Mouse (Mus musculus) left cerebral cortex, adult 18-20 months (tissue): ENCODE results near the gene P2ry14. TPM values are rescaled to one million over a fixed set of nuclear protein-coding genes. Genes with fewer than 3 reads are reported as not detected.
"Not testable (repeated sequence)": the region's sequence is repeated elsewhere in the genome, so short reads cannot be mapped to it uniquely, and the experiment has no call there.

Experiments
- DNase-seq, 2 experiments: peaks; one replicate each; pipeline ENCODE4 v3.0.0; 2021 to 2022; ENCODE audit warnings: low spot score in 2 of 2, mixed read lengths in 1 of 2
- total RNA-seq, 2 experiments: library from RNA; stranded (reverse); gene quantifications; 2 replicates each; pipeline ENCODE4 v1.2.3; 2021

Gene P2ry14
- total RNA-seq, 2 experiments from 2014 or later, result 2.4 to 2.9 TPM

DNA sequence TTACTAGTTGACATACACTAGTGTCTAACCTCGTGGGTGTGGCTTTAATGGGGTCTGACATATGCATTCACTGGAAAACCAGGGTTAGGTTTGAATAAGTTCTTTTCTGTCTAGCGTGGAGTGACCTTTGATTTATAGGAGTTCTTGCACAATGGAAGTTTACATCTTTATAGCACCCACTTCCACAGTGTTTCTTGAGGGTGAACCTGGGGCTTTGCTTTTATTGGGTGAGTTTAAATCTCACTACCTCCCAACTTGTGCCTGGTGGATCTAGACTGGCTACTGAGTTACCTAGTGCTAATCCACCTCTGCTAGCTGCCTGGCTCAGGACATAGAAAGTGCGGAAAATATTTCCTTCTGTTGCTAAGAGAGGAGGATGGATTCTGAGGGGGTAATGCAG is 41.5 kb downstream of the P2ry14 start:
- no peak for DNase-seq

DNA sequence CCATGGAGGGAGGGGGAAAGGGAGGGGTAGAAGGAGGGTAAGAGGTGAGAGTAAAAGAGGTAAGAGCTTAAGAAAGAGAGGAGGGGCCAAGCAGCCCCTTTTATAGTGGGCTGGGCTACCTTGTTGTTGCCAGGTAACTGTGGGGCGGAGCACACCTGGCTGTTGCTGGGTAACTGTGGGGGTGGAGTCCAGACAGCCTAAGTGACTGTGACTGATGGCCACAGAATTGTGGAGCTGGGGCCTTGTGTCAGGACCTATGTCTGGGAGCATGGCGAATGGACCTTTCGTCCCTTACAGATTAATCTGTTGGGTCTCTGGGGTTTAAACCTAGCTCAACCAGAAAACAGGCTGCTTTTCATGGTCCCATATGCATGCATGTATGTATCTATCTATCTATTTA is 43.6 kb downstream of the P2ry14 start:
- not testable (repeated sequence) for DNase-seq

DNA sequence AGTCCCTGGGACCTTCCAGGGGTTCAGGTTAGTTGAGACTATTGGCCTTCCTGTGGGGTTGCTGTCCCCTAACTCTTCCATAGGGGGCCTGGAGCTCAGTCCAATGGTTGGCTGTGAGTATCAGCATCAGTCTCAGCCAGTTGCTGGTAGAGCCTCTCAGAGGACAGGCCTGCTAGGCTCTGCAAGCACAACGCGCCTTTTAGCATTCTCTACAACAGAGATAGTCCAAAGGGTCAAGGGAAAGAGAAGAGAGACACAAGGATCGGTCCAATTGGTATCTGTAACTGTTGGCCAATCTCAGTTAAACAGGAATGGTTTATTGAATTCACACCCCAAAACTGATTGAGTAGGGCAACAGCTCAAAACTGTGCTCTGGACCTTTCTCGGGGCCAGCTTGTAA is 46.0 kb downstream of the P2ry14 start:
- DNase-seq, result no peak

DNA sequence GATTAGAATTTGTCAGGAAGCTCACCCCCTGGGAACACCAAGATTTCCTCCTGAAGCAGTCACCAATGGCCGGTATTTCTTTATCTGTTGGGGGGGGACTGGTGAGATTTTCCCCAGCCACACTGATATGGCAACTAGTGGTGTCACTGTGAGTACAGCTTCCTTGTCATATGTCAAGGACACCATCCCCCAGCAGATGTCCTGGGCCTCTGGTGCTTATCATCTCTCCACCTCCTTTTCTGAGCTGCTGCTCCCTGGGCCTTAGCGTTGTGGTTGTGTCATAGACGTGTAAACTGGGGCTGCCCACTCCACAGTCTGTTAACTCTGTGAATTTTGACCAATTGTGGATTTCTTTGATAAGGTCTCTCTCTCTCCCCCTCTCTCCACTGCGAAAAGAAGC is 49.0 kb downstream of the P2ry14 start:
- DNase-seq, result no peak

DNA sequence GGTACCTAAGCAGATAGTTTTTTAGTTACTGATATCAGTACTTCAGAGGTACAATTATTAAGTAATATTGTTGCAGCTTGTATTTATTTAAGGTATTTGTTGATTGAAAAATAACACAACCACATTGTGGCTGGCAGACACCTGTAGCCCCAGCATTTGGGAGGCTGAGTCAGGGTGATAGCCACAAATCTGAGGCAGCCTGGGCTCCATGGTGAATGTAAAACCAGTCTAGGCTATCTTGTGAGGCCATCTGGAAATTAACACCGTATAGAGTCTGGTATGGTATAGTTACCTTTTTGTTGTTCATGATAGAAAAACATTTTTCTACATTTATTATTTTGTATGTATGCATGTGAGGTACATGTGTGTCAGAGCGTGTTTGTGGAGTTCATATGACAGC is 51.3 kb downstream of the P2ry14 start:
- DNase-seq, result no peak

DNA sequence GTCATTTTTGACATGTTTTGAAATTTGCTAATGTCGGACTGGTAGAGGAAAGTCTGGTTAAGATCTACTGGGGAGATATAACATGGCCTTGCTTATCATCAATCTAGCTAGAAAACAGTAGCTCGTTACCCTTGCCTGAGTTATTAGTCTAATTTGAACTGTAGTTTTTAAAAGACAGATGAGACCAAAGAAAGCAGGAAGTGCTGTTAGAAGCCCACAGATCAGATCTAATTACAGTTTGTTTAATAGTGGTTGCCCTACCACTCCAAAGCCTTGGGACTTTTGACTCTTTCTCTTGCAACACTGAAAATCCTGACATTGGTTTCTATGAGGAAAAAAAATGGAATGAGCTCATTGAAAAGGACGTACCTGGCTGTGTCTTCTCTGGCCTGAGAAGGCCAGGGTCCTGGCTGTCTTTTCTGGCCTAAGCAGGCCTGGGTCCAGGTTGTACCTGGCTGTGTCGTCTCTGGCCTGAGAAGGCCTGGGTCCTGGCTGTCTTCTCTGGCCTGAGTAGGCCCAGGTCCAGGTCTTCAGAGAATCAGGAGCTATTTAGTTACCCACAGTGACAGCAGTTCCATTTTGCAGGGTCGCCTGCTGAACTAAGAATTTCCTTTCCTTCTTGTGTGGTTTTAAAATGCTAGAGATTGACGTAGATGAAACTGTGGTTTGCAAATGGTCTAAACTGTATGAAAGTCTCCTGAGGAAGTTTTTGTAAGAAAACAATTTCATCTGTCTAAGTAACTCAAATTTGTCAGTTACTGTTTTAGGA is 52.0 kb downstream of the P2ry14 start, which contains the start of gene Gpr171:
Gene Gpr171 (minus strand): TSS at position 604 of the 769 bp plus-strand sequence.
- DNase-seq, result no peak

DNA sequence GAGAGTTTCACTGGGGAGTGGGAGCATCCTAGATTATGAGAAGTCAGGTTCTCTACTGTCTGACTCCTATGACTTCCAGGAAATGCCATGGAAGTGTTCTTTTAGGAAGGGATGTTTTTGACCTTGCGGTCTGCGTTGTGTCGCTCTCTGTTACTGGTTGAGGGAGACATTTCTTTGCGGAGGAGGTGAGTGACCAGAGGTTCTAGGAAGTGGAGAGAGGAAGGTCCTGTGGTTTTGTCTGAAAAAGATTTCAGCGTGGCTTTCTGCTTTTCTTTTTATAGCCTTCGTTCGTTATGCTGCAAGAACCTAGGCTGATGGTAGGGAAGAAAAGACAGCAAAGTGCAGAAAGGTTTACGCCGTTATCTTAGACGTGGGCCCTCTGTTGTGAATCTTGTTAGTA is 54.9 kb downstream of the P2ry14 start:
- no peak for DNase-seq

DNA sequence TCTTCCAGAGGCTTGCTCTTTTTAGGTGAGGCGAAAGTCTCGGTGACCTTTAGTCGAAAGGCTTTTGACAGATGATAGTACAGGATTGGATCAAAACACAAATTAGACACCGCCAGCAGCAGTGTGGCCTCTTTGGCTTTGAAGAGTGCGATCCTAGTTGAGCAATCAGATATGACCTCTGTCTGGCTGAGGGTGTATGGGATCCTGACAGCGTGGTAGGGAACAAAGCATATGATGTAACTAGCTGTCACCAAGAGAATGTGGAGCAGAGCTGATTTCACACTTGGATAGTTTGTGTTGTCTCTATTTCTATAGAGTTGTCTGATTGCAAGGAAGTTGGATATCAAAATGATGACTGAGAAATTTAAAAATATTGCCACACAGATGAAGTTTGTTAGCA is 56.0 kb downstream of the P2ry14 start:
- DNase-seq, result no peak

DNA sequence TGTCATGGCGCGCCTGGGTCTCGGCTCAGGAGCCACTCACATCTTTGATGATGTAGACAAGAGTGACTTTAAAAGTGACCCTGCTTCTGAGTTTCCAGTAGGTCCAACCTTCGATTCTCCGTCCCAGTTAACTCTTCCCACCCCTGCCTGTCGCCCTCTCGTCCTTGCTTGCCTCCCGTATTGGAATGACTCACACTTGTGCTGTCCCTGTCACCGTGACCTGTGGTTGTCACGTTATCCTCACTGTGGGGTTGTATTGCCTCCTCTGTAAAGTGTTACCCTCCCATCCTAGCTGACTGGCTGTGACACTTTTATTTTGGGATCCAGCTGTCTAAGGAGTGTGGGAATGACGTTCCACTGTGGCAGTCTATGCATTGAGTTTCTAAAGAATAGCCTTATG is 60.7 kb downstream of the P2ry14 start:
- DNase-seq, result no peak

DNA sequence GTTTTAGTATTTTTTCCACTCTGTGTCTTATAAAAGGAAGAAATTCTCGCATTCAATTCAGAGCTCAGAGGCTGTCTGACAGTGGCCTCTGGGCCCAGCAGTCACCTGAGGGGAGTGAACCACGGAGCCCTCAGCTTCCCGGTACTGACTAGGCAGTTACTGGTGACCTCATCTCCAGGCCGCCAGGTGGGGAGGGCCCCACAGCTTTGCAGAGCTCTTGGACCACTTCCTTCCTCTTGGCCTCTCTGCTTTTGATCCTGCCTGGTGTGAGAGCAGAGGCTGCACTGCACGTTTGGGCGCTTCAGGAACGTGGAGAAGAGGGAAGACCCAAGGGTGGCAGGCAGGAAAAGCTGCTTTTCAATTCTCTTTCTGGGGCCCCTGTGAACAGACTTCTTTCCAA is 72.5 kb downstream of the P2ry14 start:
- no peak for DNase-seq

DNA sequence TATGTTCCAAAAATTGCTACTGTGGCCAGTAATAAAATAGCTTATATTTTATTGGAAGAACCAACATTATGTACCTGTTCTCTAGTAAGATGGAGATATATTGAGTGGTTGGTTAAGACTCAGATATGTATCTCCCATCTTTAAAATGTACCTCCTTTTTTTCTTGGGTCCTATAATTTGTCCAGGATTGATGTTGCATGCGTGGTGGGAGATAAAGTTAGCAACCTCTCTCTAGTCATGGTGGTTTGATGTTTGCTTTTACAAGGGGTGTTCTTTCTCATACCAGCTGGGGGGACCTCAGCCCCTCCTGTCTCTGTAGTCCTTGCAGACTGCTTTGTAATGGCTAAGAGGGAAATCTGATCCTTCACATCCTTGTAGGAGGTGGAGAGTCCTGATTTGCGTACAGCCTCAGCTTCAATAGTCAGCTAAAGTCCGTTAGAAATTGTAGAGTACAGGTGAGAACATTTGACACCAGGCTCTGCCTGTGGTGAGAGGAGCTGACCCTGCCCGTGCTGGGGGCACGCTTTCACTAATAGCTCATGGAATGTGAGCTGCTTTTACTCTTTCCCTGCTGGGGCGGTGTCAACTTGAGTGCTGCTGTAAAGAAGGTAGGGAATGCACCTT is 73.0 kb downstream of the P2ry14 start:
- DNase-seq, result no peak

DNA sequence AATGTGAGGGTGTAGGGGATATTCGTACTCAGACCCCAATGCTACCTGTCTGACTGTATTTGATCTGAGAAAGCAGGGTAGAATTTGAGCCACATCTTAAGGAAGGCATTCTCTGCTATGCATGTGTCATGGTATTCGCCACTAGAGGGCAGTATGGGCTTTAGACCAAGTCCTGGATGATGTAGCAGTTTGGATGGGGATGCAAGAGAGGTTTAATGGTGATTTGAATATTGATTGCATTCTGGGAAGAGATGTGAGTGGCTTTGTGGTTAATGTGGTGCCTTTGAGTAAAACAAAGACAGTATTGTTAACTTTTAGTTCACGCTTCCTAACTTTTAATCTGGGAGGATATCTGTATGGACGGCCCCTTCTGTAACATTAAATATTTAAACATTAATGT is 74.1 kb downstream of the P2ry14 start:
- peak in 1 of 2 experiments; percentile 48 for DNase-seq

DNA sequence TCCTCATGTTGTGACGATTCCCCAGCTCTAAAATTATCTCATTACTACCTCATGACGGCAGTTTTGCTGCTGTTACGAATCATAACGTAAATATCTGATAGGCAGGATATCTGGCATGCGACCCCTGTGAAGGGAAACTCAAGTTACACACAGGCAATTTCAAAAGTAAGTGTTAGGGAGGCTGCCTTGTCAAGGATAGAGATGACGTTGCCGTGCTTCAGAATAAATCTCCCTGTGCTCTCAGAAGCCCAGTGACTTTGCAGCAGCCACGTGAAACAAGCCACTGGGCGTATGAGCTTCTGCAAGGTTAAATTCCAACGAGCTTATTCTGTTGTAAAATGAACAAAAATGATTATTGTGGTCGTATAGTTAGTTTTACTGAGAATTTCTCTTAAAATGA is 74.8 kb downstream of the P2ry14 start:
- no peak for DNase-seq

DNA sequence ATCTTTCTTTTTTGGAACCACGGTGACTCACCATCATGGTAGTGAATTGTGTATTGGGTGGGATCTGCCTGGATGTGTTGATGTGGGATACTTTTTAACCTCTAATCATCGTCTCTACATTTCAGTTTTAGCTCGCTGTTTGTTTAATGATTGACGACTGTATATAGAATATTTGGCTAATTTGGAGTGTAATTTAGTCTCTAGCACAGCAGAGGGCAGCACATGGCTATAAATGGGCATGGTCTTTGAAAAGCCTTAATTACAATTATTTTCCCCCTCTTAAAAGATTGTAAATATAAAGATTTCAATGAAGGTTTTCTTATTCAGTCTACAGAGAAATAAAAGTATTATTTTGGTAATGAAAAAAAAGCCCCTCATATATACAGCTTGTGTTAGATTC is 76.1 kb downstream of the P2ry14 start:
- no peak for DNase-seq

DNA sequence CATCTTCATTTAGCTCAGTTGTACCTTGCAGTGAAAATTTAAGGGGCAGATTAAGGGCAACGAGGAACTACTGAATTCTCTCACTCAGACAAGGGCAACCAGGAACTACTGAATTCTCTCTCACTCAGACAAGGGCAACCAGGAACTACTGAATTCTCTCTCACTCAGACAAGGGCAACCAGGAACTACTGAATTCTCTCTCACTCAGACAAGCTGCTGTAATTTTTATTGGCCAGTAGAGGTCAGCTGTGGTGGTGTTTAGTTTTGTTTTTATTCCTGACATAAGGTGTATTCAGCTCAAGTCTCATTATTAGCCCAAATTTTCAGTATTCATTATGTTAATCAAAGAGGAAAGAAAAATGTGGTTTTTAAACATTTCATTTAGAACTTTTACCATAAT is 84.3 kb downstream of the P2ry14 start:
- DNase-seq, result not testable (repeated sequence)

DNA sequence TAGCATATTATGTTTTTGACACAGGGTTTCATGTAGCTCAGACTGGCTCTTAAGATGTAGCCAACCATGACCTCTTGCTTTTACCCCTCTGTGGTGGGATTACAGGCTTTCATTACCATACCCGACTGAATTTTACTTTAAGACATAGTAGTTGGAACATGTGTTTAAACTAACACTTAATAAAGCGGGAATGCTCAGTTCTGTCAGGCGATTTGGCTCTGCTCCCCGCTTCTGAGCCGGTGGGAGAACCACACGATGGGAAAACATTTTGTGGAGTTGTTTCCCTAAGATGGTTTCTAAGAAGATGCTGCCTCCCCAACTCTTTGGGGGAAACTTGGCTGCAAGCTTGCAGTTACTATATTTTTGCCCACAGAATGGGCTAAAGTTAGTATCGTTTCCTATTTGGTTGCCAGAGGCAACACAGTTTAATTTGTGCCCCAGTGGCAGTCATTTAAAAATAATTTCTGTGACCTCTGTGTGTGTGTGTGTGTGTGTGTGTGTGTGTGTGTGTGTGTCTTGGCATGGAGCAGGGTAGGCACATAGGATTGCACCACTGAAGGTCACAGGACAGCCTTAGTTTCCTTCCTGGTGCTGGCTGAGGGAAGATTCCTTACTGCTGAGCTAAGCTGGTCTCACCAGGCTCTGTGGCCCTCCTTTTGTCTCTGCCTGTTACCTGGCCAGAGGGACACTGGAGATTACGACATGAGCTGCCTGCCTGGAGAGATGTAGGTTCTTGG is 86.7 kb downstream of the P2ry14 start:
- DNase-seq, result no peak

DNA sequence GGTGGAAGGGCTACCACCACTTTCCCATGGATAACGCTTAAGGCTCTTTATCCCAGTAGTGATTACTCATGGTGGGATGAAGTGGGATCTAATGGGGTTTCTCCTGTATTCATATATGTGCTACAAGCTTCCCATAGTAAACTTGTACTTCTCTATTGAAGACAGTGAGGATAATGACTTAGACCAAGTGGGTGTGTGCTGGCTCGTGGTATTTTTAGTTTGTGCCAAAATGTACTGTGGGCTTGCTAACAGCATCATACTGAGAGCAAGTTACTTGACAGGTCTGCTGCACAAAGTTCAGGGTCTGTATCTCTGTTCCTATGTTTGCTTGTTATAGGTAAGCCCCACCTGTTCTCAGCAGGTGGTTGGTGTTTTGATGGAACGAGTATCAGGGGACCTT is 87.5 kb downstream of the P2ry14 start:
- no peak for DNase-seq

Other genes starting within 250 kb of the P2ry14 start
- gene Med12l, start 147.8 kb downstream of the P2ry14 start, total RNA-seq, result 10 to 100 TPM; 49.0 to 51.5 TPM
- not detected for gene Gpr171, start 51.8 kb downstream of the P2ry14 start, total RNA-seq
- gene Gpr87, start 41.5 kb upstream of the P2ry14 start, total RNA-seq, result not detected
- 1 to 10 TPM; 7.6 to 8.2 TPM for gene P2ry13, start 57.3 kb upstream of the P2ry14 start, total RNA-seq
- gene P2ry12, start 109.3 kb upstream of the P2ry14 start, total RNA-seq, result 10 to 100 TPM; 40.3 to 45.7 TPM
- 1 to 10 TPM; 1.6 to 2.3 TPM for gene Igsf10, start 190.8 kb upstream of the P2ry14 start, total RNA-seq